Mouse (Mus musculus): ENCODE results near the gene Gna15. TPM values are rescaled to one million over a fixed set of nuclear protein-coding genes. Genes with fewer than 3 reads are reported as not detected.

Gene Gna15
- total and polyA plus RNA-seq, 2 experiments from 2014 or later: 0.63 TPM; not detected in 1

- H3K9ac ChIP-seq (replicated peaks; ENCODE audit: low read depth, low read length): 0 out of 2 replicates have a peak overlapping the region, but pooled peaks have one; percentile 8
- H3K36me3 ChIP-seq (replicated peaks; ENCODE audit: control insufficient read depth, insufficient read depth, low read length): peaks cover 6% of the 10 kb centered on the region
- H3K4me1 ChIP-seq (ENCODE audit: control insufficient read depth, insufficient read depth): no peaks in the 10 kb centered on the region
- ATAC-seq (ENCODE audit: insufficient read depth, low read depth) (no peak; the same call in 1 of the 2 replicates), DNase-seq (ENCODE audit: low spot score) (no peak)
- peaks cover 33% of the 10 kb centered on the region for H3K27me3 ChIP-seq (ENCODE audit: control insufficient read depth, insufficient read depth, low read length)
- TF ChIP-seq EP300 (IDR thresholded peaks at IDR 0.05; ENCODE audit: low read depth): no peak
- no peak for TF ChIP-seq CTCF (IDR thresholded peaks at IDR 0.05; ENCODE audit: low read depth)
- peak overlapping the region; percentile 39 for H3K4me3 ChIP-seq (ENCODE audit: low read depth, low read length)
- H3K9me3 ChIP-seq (replicated peaks; ENCODE audit: control insufficient read depth, low read length): no peaks in the 10 kb centered on the region
- H3K27ac ChIP-seq (ENCODE audit: low read depth): no peak overlapping the region
- WGBS: 6% methylated on average over 30 of the region's 35 CpGs
- peak overlapping the region; percentile 68 for H3K4me2 ChIP-seq (ENCODE audit: low read depth, low read length)
These were observed 42.2 kb downstream of the Gna15 start for GRCm38 (mm10) chr10:81481605-81482532.

DNA sequence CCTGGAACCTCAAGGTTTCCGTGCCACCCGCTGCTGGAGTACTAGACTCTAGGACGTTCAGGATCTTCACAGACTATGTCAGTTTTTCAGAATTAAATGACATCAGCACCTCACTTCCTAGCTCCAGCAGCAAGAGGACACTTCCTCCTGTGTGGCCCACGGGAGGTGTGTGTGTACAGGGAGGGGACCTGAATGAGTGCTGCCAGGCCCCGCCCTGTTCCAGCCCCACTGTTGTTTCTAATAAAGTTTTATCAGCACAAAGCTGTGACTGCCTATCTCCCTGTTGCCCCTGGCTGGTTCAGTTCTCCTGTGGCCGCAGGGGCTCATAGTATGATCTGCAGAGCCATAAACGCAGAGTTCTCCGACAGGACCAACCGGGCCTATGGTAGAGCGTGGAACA, 49.6 kb downstream of the Gna15 start:
- no peak for TF ChIP-seq EP300 (IDR thresholded peaks at IDR 0.05; ENCODE audit: low read depth)
- no peak for TF ChIP-seq CTCF (IDR thresholded peaks at IDR 0.05; ENCODE audit: low read depth)

GRCm38 (mm10) chr10:81473003-81473451, 51.0 kb downstream of the Gna15 start:
- Histone ChIP-seq H3K9ac (replicated peaks; ENCODE audit: low read depth, low read length) (no peak overlapping the region), H3K4me2 (ENCODE audit: low read depth, low read length) (no peak overlapping the region), H3K9me3 (replicated peaks; ENCODE audit: control insufficient read depth, low read length) (no peaks in the 10 kb centered on the region), H3K36me3 (replicated peaks; ENCODE audit: control insufficient read depth, insufficient read depth, low read length) (no peaks in the 10 kb centered on the region), H3K4me1 (ENCODE audit: control insufficient read depth, insufficient read depth) (no peaks in the 10 kb centered on the region), H3K27ac (ENCODE audit: low read depth) (no peak overlapping the region), H3K27me3 (ENCODE audit: control insufficient read depth, insufficient read depth, low read length) (peaks cover 69% of the 10 kb centered on the region), H3K4me3 (ENCODE audit: low read depth, low read length) (no peak overlapping the region)
- ATAC-seq (ENCODE audit: insufficient read depth, low read depth) (no peak), DNase-seq (ENCODE audit: low spot score) (no peak)
- TF ChIP-seq CTCF (IDR thresholded peaks at IDR 0.05; ENCODE audit: low read depth): no peak
- no peak for TF ChIP-seq EP300 (IDR thresholded peaks at IDR 0.05; ENCODE audit: low read depth)
- 2% methylated on average over 21 of the region's 22 CpGs for WGBS

More for the DNA sequence above, 49.6 kb downstream of the Gna15 start:
- Histone ChIP-seq H3K4me3 (ENCODE audit: low read depth, low read length) (no peak overlapping the region), H3K9ac (replicated peaks; ENCODE audit: low read depth, low read length) (no peak overlapping the region), H3K4me2 (ENCODE audit: low read depth, low read length) (no peak overlapping the region), H3K27ac (ENCODE audit: low read depth) (no peak overlapping the region), H3K9me3 (replicated peaks; ENCODE audit: control insufficient read depth, low read length) (no peaks in the 10 kb centered on the region), H3K36me3 (replicated peaks; ENCODE audit: control insufficient read depth, insufficient read depth, low read length) (no peaks in the 10 kb centered on the region), H3K27me3 (ENCODE audit: control insufficient read depth, insufficient read depth, low read length) (peaks cover 64% of the 10 kb centered on the region), H3K4me1 (ENCODE audit: control insufficient read depth, insufficient read depth) (no peaks in the 10 kb centered on the region)
- ATAC-seq (ENCODE audit: insufficient read depth, low read depth): no peak
- WGBS: 72% methylated on average over 10 of the region's 10 CpGs
- no peak for DNase-seq (ENCODE audit: low spot score)

GRCm38 (mm10) chr10:81472403-81473002, 51.5 kb downstream of the Gna15 start:
- H3K9me3 ChIP-seq (replicated peaks; ENCODE audit: control insufficient read depth, low read length): no peaks in the 10 kb centered on the region
- no peak overlapping the region for H3K27ac ChIP-seq (ENCODE audit: low read depth)
- ATAC-seq (ENCODE audit: insufficient read depth, low read depth) (no peak), DNase-seq (ENCODE audit: low spot score) (no peak)
- 9% methylated on average over 17 of the region's 18 CpGs for WGBS
- H3K9ac ChIP-seq (replicated peaks; ENCODE audit: low read depth, low read length): no peak overlapping the region
- no peaks in the 10 kb centered on the region for H3K4me1 ChIP-seq (ENCODE audit: control insufficient read depth, insufficient read depth)
- peaks cover 68% of the 10 kb centered on the region for H3K27me3 ChIP-seq (ENCODE audit: control insufficient read depth, insufficient read depth, low read length)
- H3K36me3 ChIP-seq (replicated peaks; ENCODE audit: control insufficient read depth, insufficient read depth, low read length): no peaks in the 10 kb centered on the region
- no peak overlapping the region for H3K4me3 ChIP-seq (ENCODE audit: low read depth, low read length)
- H3K4me2 ChIP-seq (ENCODE audit: low read depth, low read length): no peak overlapping the region
- TF ChIP-seq CTCF (IDR thresholded peaks at IDR 0.05; ENCODE audit: low read depth) (no peak), EP300 (IDR thresholded peaks at IDR 0.05; ENCODE audit: low read depth) (no peak)

DNA sequence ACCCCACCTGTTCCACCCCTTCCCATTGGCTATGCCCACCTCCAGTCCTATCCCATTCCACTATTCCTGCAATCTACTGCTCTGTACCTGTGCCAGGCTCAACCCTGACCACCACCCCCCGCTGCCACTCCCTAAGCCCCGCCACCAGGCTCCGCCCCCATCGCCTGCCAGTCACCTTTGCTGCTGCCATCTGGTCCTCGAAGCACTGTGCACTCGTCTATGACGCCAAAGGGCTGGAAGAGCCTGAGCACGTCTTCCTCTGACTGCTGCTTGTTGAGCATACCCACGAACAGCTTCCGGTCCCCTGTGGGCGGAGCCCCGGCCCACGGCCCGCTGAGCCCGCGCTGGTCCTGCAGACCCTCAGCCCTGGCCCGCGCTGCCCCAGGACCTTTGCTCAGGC, 53.6 kb downstream of the Gna15 start:
- ATAC-seq (ENCODE audit: insufficient read depth, low read depth) (no peak), DNase-seq (ENCODE audit: low spot score) (no peak)
- H3K36me3 ChIP-seq (replicated peaks; ENCODE audit: control insufficient read depth, insufficient read depth, low read length): no peaks in the 10 kb centered on the region
- peaks cover 76% of the 10 kb centered on the region for H3K27me3 ChIP-seq (ENCODE audit: control insufficient read depth, insufficient read depth, low read length)
- no peak overlapping the region for H3K27ac ChIP-seq (ENCODE audit: low read depth)
- H3K4me1 ChIP-seq (ENCODE audit: control insufficient read depth, insufficient read depth): no peaks in the 10 kb centered on the region
- H3K4me2 ChIP-seq (ENCODE audit: low read depth, low read length): no peak overlapping the region
- no peak overlapping the region for H3K9ac ChIP-seq (replicated peaks; ENCODE audit: low read depth, low read length)
- no peak overlapping the region for H3K4me3 ChIP-seq (ENCODE audit: low read depth, low read length)
- TF ChIP-seq CTCF (IDR thresholded peaks at IDR 0.05; ENCODE audit: low read depth) (no peak), EP300 (IDR thresholded peaks at IDR 0.05; ENCODE audit: low read depth) (no peak)
- WGBS: 42% methylated on average over 18 of the region's 18 CpGs
- H3K9me3 ChIP-seq (replicated peaks; ENCODE audit: control insufficient read depth, low read length): no peaks in the 10 kb centered on the region
